Comparison of ENCODE assay signal across 8 mouse cellular contexts in the genomic region with DNA sequence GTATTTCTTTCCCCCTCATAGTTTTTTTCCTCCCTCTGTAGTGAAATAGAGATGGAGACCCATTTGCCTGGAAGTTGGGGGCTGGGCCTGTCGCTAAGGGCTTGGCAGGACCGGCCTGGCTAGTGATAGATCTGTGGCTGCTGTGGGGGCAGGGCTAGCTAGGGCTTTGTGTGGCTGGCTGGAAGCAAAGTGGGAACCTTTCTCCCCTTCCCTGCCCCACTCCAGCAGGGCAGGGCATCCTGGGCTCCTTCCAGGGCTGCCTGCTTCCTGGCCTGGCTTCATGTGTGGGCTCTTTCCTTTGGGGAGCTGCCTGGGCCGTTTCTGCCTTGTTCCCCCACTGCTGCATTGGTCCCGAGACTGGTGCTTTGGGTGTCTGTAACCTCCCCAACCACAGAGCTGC. TPM values are rescaled to one million over a fixed set of nuclear protein-coding genes. Genes with fewer than 3 reads are reported as not detected.
A peak's percentile ranks its signal among the peaks of the same experiment; 100 is the strongest.
DNase-seq lines count a peak whose midpoint lies in the region; ATAC-seq and TF ChIP-seq lines count a peak whose summit lies in the region.

No protein-coding gene starts in this region.

- intact Hi-C loops in heart, adult 2 months (cut with DNase I), result no loop called here
- intact Hi-C loops in heart, postnatal 25 days (cut with DNase I), result no loop called here

- ATAC-seq in heart, embryonic 15.5 days (replicated peaks; ENCODE audit: insufficient number of reproducible peaks, insufficient read depth, low FRiP score, low read depth), result no peak
- no peak for ATAC-seq in limb, embryonic 14.5 days (ENCODE audit: low FRiP score, low read depth)

- H3K27ac ChIP-seq in heart, adult 2 months, result peak overlapping the region; percentile 52
- H3K27ac ChIP-seq in brown adipose tissue, adult 24 weeks (replicated peaks; ENCODE audit: low read depth, low read length), result peak overlapping the region; percentile 83
- peak overlapping the region; percentile 69 for H3K27ac ChIP-seq in heart, embryonic 15.5 days
- H3K27ac ChIP-seq in limb, embryonic 14.5 days (replicated peaks; ENCODE audit: low read depth, low read length), result no peak overlapping the region

- 10% methylated on average over 4 of the region's 4 CpGs for WGBS in heart, adult 2 months
- 12% methylated on average over 4 of the region's 4 CpGs for WGBS in heart, embryonic 15.5 days
- WGBS in limb, embryonic 14.5 days, result 13% methylated on average over 4 of the region's 4 CpGs

- DNase-seq in heart, adult 2 months, result peak; percentile 61 to 67
- no peak for DNase-seq in heart, postnatal 25 days (ENCODE audit: low spot score)
- DNase-seq in limb, embryonic 14.5 days (ENCODE audit: low spot score), result no peak
- DNase-seq in neural tube, embryonic 10.5 days (ENCODE audit: extremely low spot score, low spot score), result peak; percentile 75
- DNase-seq in frontal cortex, adult 2 months (ENCODE audit: extremely low spot score in 1 of 2, low spot score in 1 of 2), result no peak
- no peak for DNase-seq in MN1 (ENCODE audit: low spot score)

- H3K27me3 ChIP-seq in heart, adult 2 months (ENCODE audit: control insufficient read depth, insufficient read depth, low read length), result no peaks in the 10 kb centered on the region
- H3K27me3 ChIP-seq in heart, embryonic 15.5 days, result no peaks in the 10 kb centered on the region
- no peaks in the 10 kb centered on the region for H3K27me3 ChIP-seq in limb, embryonic 14.5 days (ENCODE audit: control insufficient read depth, insufficient read depth, low read length)

- H3K4me3 ChIP-seq in heart, adult 2 months, result no peak overlapping the region
- no peak overlapping the region for H3K4me3 ChIP-seq in brown adipose tissue, adult 24 weeks (ENCODE audit: insufficient read depth, low read depth, low read length)
- H3K4me3 ChIP-seq in heart, embryonic 15.5 days, result no peak overlapping the region
- H3K4me3 ChIP-seq in limb, embryonic 14.5 days (replicated peaks; ENCODE audit: low read length), result no peak overlapping the region

- H3K4me2 ChIP-seq in heart, embryonic 15.5 days, result no peak overlapping the region
- no peak overlapping the region for H3K4me2 ChIP-seq in limb, embryonic 14.5 days (replicated peaks; ENCODE audit: low read depth, low read length, severe bottlenecking)

- no peak for TF ChIP-seq EP300 in heart, adult 2 months (IDR thresholded peaks at IDR 0.05; ENCODE audit: insufficient read depth, low read depth, low read length)

- TF ChIP-seq CTCF in heart, adult 2 months (IDR thresholded peaks at IDR 0.05), result no peak

- no peaks in the 10 kb centered on the region for H3K9me3 ChIP-seq in heart, embryonic 15.5 days (replicated peaks)
- H3K9me3 ChIP-seq in limb, embryonic 14.5 days (ENCODE audit: control insufficient read depth, low read length), result no peaks in the 10 kb centered on the region

- peaks cover 33% of the 10 kb centered on the region for H3K36me3 ChIP-seq in heart, adult 2 months (ENCODE audit: control insufficient read depth, insufficient read depth, low read length)
- H3K36me3 ChIP-seq in heart, embryonic 15.5 days, result peaks cover 19% of the 10 kb centered on the region
- peaks cover 87% of the 10 kb centered on the region for H3K36me3 ChIP-seq in limb, embryonic 14.5 days (ENCODE audit: control insufficient read depth, insufficient read depth, low read length)

- no peak for TF ChIP-seq POLR2A in heart, adult 2 months (IDR thresholded peaks at IDR 0.05; ENCODE audit: insufficient read depth, low read depth, low read length)
- no peak for TF ChIP-seq POLR2A in limb, embryonic 14.5 days (IDR thresholded peaks at IDR 0.05; ENCODE audit: borderline replicate concordance, extremely low read depth, insufficient read depth, insufficient read length)

- no peak overlapping the region for H3K9ac ChIP-seq in heart, adult 2 months (ENCODE audit: low read depth, low read length)
- no peak overlapping the region for H3K9ac ChIP-seq in heart, embryonic 15.5 days
- 0 out of 2 replicates have a peak overlapping the region, but pooled peaks have one; percentile 34 for H3K9ac ChIP-seq in limb, embryonic 14.5 days (ENCODE audit: low read depth, low read length, severe bottlenecking)

- H3K79me2 ChIP-seq in heart, adult 2 months (replicated peaks; ENCODE audit: control insufficient read depth, insufficient read depth, low read length), result no peaks in the 10 kb centered on the region

- H3K4me1 ChIP-seq in heart, adult 2 months (ENCODE audit: control insufficient read depth, insufficient read depth, low read length), result peaks cover 50% of the 10 kb centered on the region
- H3K4me1 ChIP-seq in brown adipose tissue, adult 24 weeks (ENCODE audit: control insufficient read depth, insufficient read depth, insufficient read length, low read length), result peaks cover 71% of the 10 kb centered on the region
- peaks cover 73% of the 10 kb centered on the region for H3K4me1 ChIP-seq in heart, embryonic 15.5 days (replicated peaks)
- H3K4me1 ChIP-seq in limb, embryonic 14.5 days (ENCODE audit: control insufficient read depth, insufficient read depth, low read length), result peaks cover 22% of the 10 kb centered on the region

RNA-seq across cellular contexts. Expression of a gene that starts 19.8 kb away (rescaled TPM):
- total RNA-seq in heart, adult 2 months (2021), result 10 to 100 TPM; 28.2 to 31.6 TPM
- 31.1 and 38.5 TPM in 2 replicates for polyA plus RNA-seq in heart, adult 2 months (2012; rRNA removed)
- total RNA-seq in heart, postnatal 25 days (2021), result 10 to 100 TPM; 41.3 to 46.2 TPM
- polyA plus RNA-seq in brown adipose tissue, adult 24 weeks (2012; ENCODE audit: insufficient read depth, insufficient read length, missing spikeins), result 56.3 and 58.1 TPM in 2 replicates
- polyA plus RNA-seq in heart, embryonic 15.5 days (2015; fragmentation: Nextera tagmentation; extraction: Ambion mirVana), result 40.3 and 65.5 TPM in 2 replicates
- polyA plus RNA-seq in limb, embryonic 14.5 days (2012; rRNA removed), result 105 and 120 TPM in 2 replicates
- polyA plus RNA-seq in limb, embryonic 14.5 days (2014; fragmentation: Nextera tagmentation; extraction: Ambion mirVana), result 95.7 and 103 TPM in 2 replicates
- 108 and 111 TPM in 2 replicates for polyA plus RNA-seq in frontal cortex, adult 2 months (2012; rRNA removed)

RNA-seq across cellular contexts. Expression of a gene that starts 22.0 kb away (rescaled TPM):
- total RNA-seq in heart, adult 2 months (2021), result 1 to 10 TPM in 1 of 2 experiments, under 1 TPM in 1; 0.64 to 1.6 TPM
- polyA plus RNA-seq in heart, adult 2 months (2012; rRNA removed), result 2.3 and 2.7 TPM in 2 replicates
- total RNA-seq in heart, postnatal 25 days (2021), result under 1 TPM; 0.83 to 0.87 TPM
- 0.59 and 2.0 TPM in 2 replicates for polyA plus RNA-seq in brown adipose tissue, adult 24 weeks (2012; ENCODE audit: insufficient read depth, insufficient read length, missing spikeins)
- polyA plus RNA-seq in heart, embryonic 15.5 days (2015; fragmentation: Nextera tagmentation; extraction: Ambion mirVana), result 2.9 and 3.4 TPM in 2 replicates
- 12.4 and 13.3 TPM in 2 replicates for polyA plus RNA-seq in limb, embryonic 14.5 days (2012; rRNA removed)
- polyA plus RNA-seq in limb, embryonic 14.5 days (2014; fragmentation: Nextera tagmentation; extraction: Ambion mirVana), result 5.3 and 7.2 TPM in 2 replicates
- polyA plus RNA-seq in frontal cortex, adult 2 months (2012; rRNA removed), result 102 and 104 TPM in 2 replicates

RNA-seq across cellular contexts. Expression of a gene that starts 36.3 kb away (rescaled TPM):
- total RNA-seq in heart, adult 2 months (2021), result 100 to 1,000 TPM; 509 to 574 TPM
- polyA plus RNA-seq in heart, adult 2 months (2012; rRNA removed), result 103 and 140 TPM in 2 replicates
- 100 to 1,000 TPM; 454 to 515 TPM for total RNA-seq in heart, postnatal 25 days (2021)
- polyA plus RNA-seq in brown adipose tissue, adult 24 weeks (2012; ENCODE audit: insufficient read depth, insufficient read length, missing spikeins), result 268 and 348 TPM in 2 replicates
- 286 and 399 TPM in 2 replicates for polyA plus RNA-seq in heart, embryonic 15.5 days (2015; fragmentation: Nextera tagmentation; extraction: Ambion mirVana)
- polyA plus RNA-seq in limb, embryonic 14.5 days (2012; rRNA removed), result 456 and 903 TPM in 2 replicates
- polyA plus RNA-seq in limb, embryonic 14.5 days (2014; fragmentation: Nextera tagmentation; extraction: Ambion mirVana), result 730 and 764 TPM in 2 replicates
- polyA plus RNA-seq in frontal cortex, adult 2 months (2012; rRNA removed), result 342 and 345 TPM in 2 replicates

RNA-seq across cellular contexts. Expression of a gene that starts 42.9 kb away (rescaled TPM):
- total RNA-seq in heart, adult 2 months (2021), result not detected
- polyA plus RNA-seq in heart, adult 2 months (2012; rRNA removed), result 0.20 TPM in 1 of 2 replicates, not detected in the other
- not detected for total RNA-seq in heart, postnatal 25 days (2021)
- polyA plus RNA-seq in brown adipose tissue, adult 24 weeks (2012; ENCODE audit: insufficient read depth, insufficient read length, missing spikeins), result not detected in 2 replicates
- polyA plus RNA-seq in heart, embryonic 15.5 days (2015; fragmentation: Nextera tagmentation; extraction: Ambion mirVana), result 0.21 and 0.32 TPM in 2 replicates
- 0.34 TPM in 1 of 2 replicates, not detected in the other for polyA plus RNA-seq in limb, embryonic 14.5 days (2012; rRNA removed)
- 0.35 TPM in 1 of 2 replicates, not detected in the other for polyA plus RNA-seq in limb, embryonic 14.5 days (2014; fragmentation: Nextera tagmentation; extraction: Ambion mirVana)
- 0.34 and 0.78 TPM in 2 replicates for polyA plus RNA-seq in frontal cortex, adult 2 months (2012; rRNA removed)

RNA-seq across cellular contexts. Expression of a gene that starts 52.2 kb away (rescaled TPM):
- total RNA-seq in heart, adult 2 months (2021), result 1 to 10 TPM; 7.6 to 7.9 TPM
- polyA plus RNA-seq in heart, adult 2 months (2012; rRNA removed), result 6.0 and 8.7 TPM in 2 replicates
- total RNA-seq in heart, postnatal 25 days (2021), result 1 to 10 TPM; 7.0 to 7.2 TPM
- polyA plus RNA-seq in brown adipose tissue, adult 24 weeks (2012; ENCODE audit: insufficient read depth, insufficient read length, missing spikeins), result 5.8 and 7.1 TPM in 2 replicates
- 9.5 and 10.5 TPM in 2 replicates for polyA plus RNA-seq in heart, embryonic 15.5 days (2015; fragmentation: Nextera tagmentation; extraction: Ambion mirVana)
- polyA plus RNA-seq in limb, embryonic 14.5 days (2012; rRNA removed), result 20.6 and 22.0 TPM in 2 replicates
- polyA plus RNA-seq in limb, embryonic 14.5 days (2014; fragmentation: Nextera tagmentation; extraction: Ambion mirVana), result 11.6 and 11.7 TPM in 2 replicates
- polyA plus RNA-seq in frontal cortex, adult 2 months (2012; rRNA removed), result 18.0 and 19.0 TPM in 2 replicates

Comparison
In these comparisons a context has a peak if more than half of its experiments do, and no peak if none do; other contexts are left out.
1. DNase-seq: peak in heart, adult 2 months (2 of 2) and neural tube, embryonic 10.5 days (single experiment); none in heart, postnatal 25 days (single experiment), limb, embryonic 14.5 days (single experiment), frontal cortex, adult 2 months (0 of 2) and MN1 (single experiment).